Mouse (Mus musculus) liver, embryonic 14.5 days (tissue): ENCODE data around the gene Nfil3. TPM values are rescaled to one million over a fixed set of nuclear protein-coding genes. Genes with fewer than 3 reads are reported as not detected.
A peak's percentile ranks its signal among the peaks of the same experiment; 100 is the strongest.

Source experiments
- ATAC-seq: fragments of 200-750 bp; cut with Nextera tagmentation; 2 replicates; pipeline ENCODE4 v1.8.0; 2017; ENCODE audit warnings: moderate number of reproducible peaks, mild to moderate bottlenecking, moderate library complexity; ENCODE audit not compliant: insufficient read depth
- DNase-seq, 3 experiments: peaks; one replicate each; pipeline ENCODE4 v3.0.0-alpha.2; 2012 to 2013; ENCODE audit warnings: low read depth in 3 of 3, low spot score in 3 of 3
- H3K27ac ChIP-seq: fragments of 300-500 bp; sonication (generic); 2 replicates; pipeline ENCODE4 v1.5.1; 2014; ENCODE audit warnings: moderate library complexity, mild to moderate bottlenecking, control low read depth, inconsistent platforms
- H3K27me3 ChIP-seq: fragments of 300-500 bp; sonication (generic); 2 replicates; pipeline ENCODE4 v1.6.1; 2014; ENCODE audit warnings: mild to moderate bottlenecking, low read length, moderate library complexity; ENCODE audit not compliant: control insufficient read depth, insufficient read depth
- H3K36me3 ChIP-seq: fragments of 300-500 bp; sonication (generic); replicated peaks from 2 replicates; pipeline ENCODE4 v1.6.1; 2014; ENCODE audit warnings: low read depth; ENCODE audit not compliant: control insufficient read depth, insufficient read depth
- H3K4me1 ChIP-seq, 2 experiments: fragments of 200-500 bp in 1 of 2; fragments of 300-500 bp in 1 of 2; sonication (generic) in 1 of 2; replicated peaks; 2 replicates each; pipeline ENCODE4 v1.6.1; 2012 to 2014; ENCODE audit warnings: antibody characterized with exemption in 1 of 2, inconsistent platforms in 1 of 2, low read length in 1 of 2; ENCODE audit not compliant: control insufficient read depth in 2 of 2, insufficient read depth in 2 of 2
- H3K4me2 ChIP-seq: fragments of 300-500 bp; sonication (generic); 2 replicates; pipeline ENCODE4 v1.6.1; 2014; ENCODE audit warnings: low read depth, mild to moderate bottlenecking, control low read depth, moderate library complexity
- H3K4me3 ChIP-seq, 2 experiments: fragments of 200-500 bp in 1 of 2; fragments of 300-500 bp in 1 of 2; sonication (generic) in 1 of 2; 2 replicates each; pipeline ENCODE4 v1.5.1; 2012 to 2014; ENCODE audit warnings: low read depth in 2 of 2, low read length in 2 of 2, mild to moderate bottlenecking in 2 of 2, control low read depth in 1 of 2, inconsistent platforms in 1 of 2, moderate library complexity in 1 of 2; ENCODE audit not compliant: insufficient read depth in 1 of 2
- H3K9ac ChIP-seq: fragments of 300-500 bp; sonication (generic); replicated peaks from 2 replicates; pipeline ENCODE4 v1.6.1; 2014; ENCODE audit warnings: mild to moderate bottlenecking, control low read depth, moderate library complexity
- H3K9me3 ChIP-seq: fragments of 300-500 bp; sonication (generic); 2 replicates; pipeline ENCODE4 v1.6.1; 2016; ENCODE audit warnings: low read length, mixed read lengths; ENCODE audit not compliant: control insufficient read depth
- CTCF ChIP-seq: IDR thresholded peaks from 2 replicates; pipeline ENCODE4 v1.5.1; 2016; ENCODE audit warnings: antibody characterized with exemption, low read depth, control low read depth
- EP300 ChIP-seq: IDR thresholded peaks from 2 replicates; pipeline ENCODE4 v1.6.1; 2016; ENCODE audit warnings: antibody characterized with exemption, low read depth
- WGBS: fragments of 180-500 bp; shearing (Covaris S2); extraction: QIAGEN DNeasy Blood & Tissue Kit; methylation state at CpG from one replicate; pipeline ENCODE4 v1.1.7; 2014; ENCODE audit not compliant: insufficient replicate concordance; 5-methylcytosine and 5-hydroxymethylcytosine counted together
- polyA plus RNA-seq, 2 experiments: library from polyadenylated mRNA; depleted of rRNA in 1 of 2; stranded (reverse) in 1 of 2; unstranded in 1 of 2; fragments of >200 nt; fragmentation: Nextera tagmentation in 1 of 2; extraction: Ambion mirVana in 1 of 2; gene quantifications; 2 replicates each; pipeline versions ENCODE4 v1.2.1 to v1.2.3; 2012 to 2014

Gene Nfil3
- polyA plus RNA-seq, 2 experiments: 1.0 to 2.1 TPM

DNA sequence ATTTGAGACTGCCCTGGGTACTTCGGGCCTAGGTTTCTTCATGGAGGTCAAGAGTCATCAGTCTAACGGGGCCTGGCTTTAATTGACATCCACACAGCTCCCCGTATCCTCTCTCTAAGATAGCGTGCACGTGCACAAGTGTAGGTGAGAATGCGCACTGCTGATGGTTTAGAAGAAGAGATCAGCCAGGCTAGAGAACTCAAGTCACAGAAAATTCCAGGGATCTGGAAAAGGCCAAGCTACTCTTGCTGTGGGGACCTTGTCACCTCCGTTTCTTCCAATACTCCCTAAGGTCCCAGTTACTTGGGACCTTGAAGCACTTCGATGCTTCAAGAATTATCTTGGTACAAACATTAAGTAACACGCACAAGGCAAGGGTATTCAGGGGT, 3.7 kb downstream of the Nfil3 start:
- Histone ChIP-seq H3K27ac (no peak overlapping the region), H3K4me1 (peaks cover 0 to 15% of the 10 kb centered on the region in 2 experiments; a peak in 1 of 4 replicates), H3K36me3 (no peaks in the 10 kb centered on the region), H3K4me3 (no peak overlapping the region), H3K9ac (no peak overlapping the region), H3K9me3 (no peaks in the 10 kb centered on the region), H3K27me3 (peaks cover 54% of the 10 kb centered on the region), H3K4me2 (no peak overlapping the region)
- DNase-seq (no peak), ATAC-seq (no peak)
- 71% methylated on average over 9 of the region's 9 CpGs for WGBS
- TF ChIP-seq CTCF (no peak), EP300 (no peak)

DNA sequence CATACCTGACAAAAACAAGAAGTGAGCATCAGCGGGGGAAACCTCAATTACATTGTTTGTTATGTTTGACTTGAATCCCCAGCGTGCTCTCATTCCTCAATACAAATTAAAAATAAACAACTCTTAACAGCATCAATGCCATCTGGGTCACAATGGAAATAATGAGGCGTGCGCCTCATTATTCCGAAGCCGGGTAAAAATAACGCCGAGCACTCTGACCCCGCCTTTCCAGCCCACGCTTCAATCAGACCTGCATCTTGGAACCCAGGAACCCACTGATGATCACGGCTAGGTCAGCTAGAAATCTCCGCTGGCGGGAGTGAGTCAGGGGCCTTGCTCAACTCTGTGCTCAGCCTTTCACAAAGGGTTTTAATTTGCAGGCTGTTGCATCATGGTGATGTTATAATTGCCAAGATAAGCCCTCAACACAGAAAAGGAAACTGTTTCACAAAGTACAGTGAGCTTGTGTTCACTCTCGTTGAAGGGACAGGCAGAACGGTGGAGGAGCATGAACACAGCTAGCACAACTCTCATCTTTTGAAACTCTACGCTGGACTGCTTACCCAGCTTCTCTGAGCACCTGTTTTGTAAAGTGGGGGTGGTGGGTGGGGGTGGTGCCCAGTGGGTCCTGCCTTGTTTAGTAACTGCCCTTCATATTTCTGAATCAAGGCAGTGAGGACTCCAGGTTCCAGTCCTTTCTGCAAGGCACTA, 4.2 kb downstream of the Nfil3 start:
- H3K27me3 ChIP-seq: peaks cover 49% of the 10 kb centered on the region
- H3K27ac ChIP-seq: no peak overlapping the region
- TF ChIP-seq EP300 (no peak), CTCF (no peak)
- no peaks in the 10 kb centered on the region for H3K36me3 ChIP-seq
- peaks cover 0 to 11% of the 10 kb centered on the region in 2 experiments; a peak in 1 of 4 replicates for H3K4me1 ChIP-seq
- H3K9me3 ChIP-seq: no peaks in the 10 kb centered on the region
- 54% methylated on average over 16 of the region's 16 CpGs for WGBS
- ATAC-seq (no peak), DNase-seq (peak in 1 of 3 experiments; percentile 28)
- H3K4me2 ChIP-seq: no peak overlapping the region; the same call in 1 of the 2 replicates
- no peak overlapping the region for H3K9ac ChIP-seq
- no peak overlapping the region for H3K4me3 ChIP-seq

DNA sequence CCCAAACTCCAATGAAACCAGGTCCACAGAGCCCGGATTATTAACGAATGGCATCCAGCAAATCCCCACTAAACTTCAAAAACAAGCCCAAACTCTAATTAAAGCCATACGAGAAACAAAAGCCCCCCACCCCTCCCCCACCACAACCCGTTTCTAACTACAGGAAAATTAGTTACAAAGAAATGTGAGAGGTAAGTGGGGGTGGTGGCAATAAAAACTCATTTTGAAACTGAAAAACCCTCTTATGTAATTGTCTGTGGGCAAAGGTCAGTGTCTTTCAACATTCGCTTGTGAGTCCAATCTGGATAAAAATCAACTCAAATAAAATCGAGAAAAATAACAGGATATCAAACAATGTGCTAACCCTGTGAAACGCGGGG, 4.8 kb downstream of the Nfil3 start:
- Histone ChIP-seq H3K9ac (no peak overlapping the region), H3K4me3 (no peak overlapping the region), H3K36me3 (no peaks in the 10 kb centered on the region), H3K27me3 (peaks cover 43% of the 10 kb centered on the region), H3K9me3 (no peaks in the 10 kb centered on the region), H3K27ac (no peak overlapping the region), H3K4me1 (peaks cover 0 to 11% of the 10 kb centered on the region in 2 experiments; a peak in 1 of 4 replicates), H3K4me2 (no peak overlapping the region; the same call in 1 of the 2 replicates)
- no peak for ATAC-seq
- WGBS: 50% methylated on average over 8 of the region's 8 CpGs
- TF ChIP-seq CTCF: no peak
- DNase-seq: no peak

DNA sequence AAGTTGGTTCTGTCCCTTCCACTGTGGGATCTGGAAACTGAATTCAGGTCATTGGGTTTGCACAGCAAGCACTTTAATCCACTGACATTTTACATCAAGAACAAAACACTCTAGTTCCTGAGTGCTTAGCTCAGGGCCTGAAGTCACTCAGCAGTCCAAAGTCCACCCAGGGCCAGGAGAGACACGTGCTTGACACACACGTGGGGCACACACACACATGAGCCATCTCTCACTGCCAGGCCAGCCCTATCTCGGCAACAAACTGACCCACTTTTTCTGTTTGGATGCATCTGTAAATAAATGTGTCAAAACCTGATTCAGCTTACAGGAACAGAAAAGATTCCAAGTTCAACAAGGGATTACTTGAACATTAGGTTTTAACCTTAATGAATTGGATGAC, 6.2 kb downstream of the Nfil3 start:
- TF ChIP-seq EP300 (no peak), CTCF (no peak)
- no peak overlapping the region for H3K4me2 ChIP-seq
- no peak overlapping the region for H3K27ac ChIP-seq
- H3K9ac ChIP-seq: no peak overlapping the region
- H3K36me3 ChIP-seq: no peaks in the 10 kb centered on the region
- peaks cover 0 to 11% of the 10 kb centered on the region in 2 experiments; a peak in 1 of 4 replicates for H3K4me1 ChIP-seq
- H3K9me3 ChIP-seq: no peaks in the 10 kb centered on the region
- 46% methylated on average over 3 of the region's 3 CpGs for WGBS
- H3K27me3 ChIP-seq: peaks cover 29% of the 10 kb centered on the region
- no peak for ATAC-seq
- no peak for DNase-seq
- no peak overlapping the region for H3K4me3 ChIP-seq

DNA sequence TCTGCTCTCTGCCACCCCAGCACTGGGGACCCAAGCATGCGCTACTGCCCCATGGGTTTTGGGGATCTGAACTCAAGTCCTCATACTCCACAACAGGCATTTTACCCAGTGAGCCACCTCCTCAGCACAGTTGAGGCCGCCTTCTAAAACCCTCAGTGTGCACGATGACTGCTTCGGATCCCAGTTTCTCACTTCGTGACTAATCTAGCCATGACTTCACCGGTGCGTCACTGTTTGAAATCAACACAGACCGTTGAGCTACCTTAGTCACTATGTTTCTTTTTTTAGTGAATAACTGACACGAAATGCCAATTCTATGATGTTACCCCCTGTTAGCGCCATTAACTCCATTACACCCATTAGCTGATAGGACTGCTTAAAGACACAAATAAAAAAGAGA, 7.4 kb downstream of the Nfil3 start:
- no peak for DNase-seq
- no peaks in the 10 kb centered on the region for H3K9me3 ChIP-seq
- peaks cover 0 to 11% of the 10 kb centered on the region in 2 experiments; a peak in 1 of 4 replicates for H3K4me1 ChIP-seq
- no peak overlapping the region for H3K9ac ChIP-seq
- no peak for TF ChIP-seq CTCF
- TF ChIP-seq EP300: no peak
- no peaks in the 10 kb centered on the region for H3K36me3 ChIP-seq
- no peak overlapping the region for H3K4me3 ChIP-seq
- 77% methylated on average over 10 of the region's 10 CpGs for WGBS
- ATAC-seq: no peak
- no peak overlapping the region for H3K4me2 ChIP-seq
- H3K27ac ChIP-seq: no peak overlapping the region
- peaks cover 17% of the 10 kb centered on the region for H3K27me3 ChIP-seq
